Mouse (Mus musculus) megakaryocyte-erythroid progenitor cell, adult 5-6 weeks (primary cell): ENCODE data around the gene Dcaf17. TPM values are rescaled to one million over a fixed set of nuclear protein-coding genes. Genes with fewer than 3 reads are reported as not detected.
A peak's percentile ranks its signal among the peaks of the same experiment; 100 is the strongest.

ENCODE experiments used
- ATAC-seq: replicated peaks from 2 replicates; pipeline ENCODE4 v1.8.0; 2016; ENCODE audit warnings: mild to moderate bottlenecking, inconsistent platforms; ENCODE audit not compliant: severe bottlenecking, poor library complexity, low FRiP score, low TSS enrichment
- total RNA-seq, 2 experiments: library from RNA; stranded (forward) in 1 of 2; stranded (reverse) in 1 of 2; fragments of 200-1000, 215-1000 nt in 1 of 2; fragments of >200 nt in 1 of 2; fragmentation: Nextera tagmentation in 1 of 2; gene quantifications; 2 replicates each; pipeline ENCODE4 v1.2.3; 2014 to 2017

Gene Dcaf17
- 13.9 and 19.9 TPM in 2 replicates for total RNA-seq (2014; fragmentation: Nextera tagmentation)
- 10.8 and 14.7 TPM in 2 replicates for total RNA-seq (2017)

GRCm38 (mm10) chr2:71055300-71056114 is at the start of gene Dcaf17, which contains the start of gene Mettl8:
Dcaf17 (plus strand) TSS chr2:71055328.
Mettl8 (minus strand) TSS chr2:71055583.
- ATAC-seq: peak; percentile 97

DNA sequence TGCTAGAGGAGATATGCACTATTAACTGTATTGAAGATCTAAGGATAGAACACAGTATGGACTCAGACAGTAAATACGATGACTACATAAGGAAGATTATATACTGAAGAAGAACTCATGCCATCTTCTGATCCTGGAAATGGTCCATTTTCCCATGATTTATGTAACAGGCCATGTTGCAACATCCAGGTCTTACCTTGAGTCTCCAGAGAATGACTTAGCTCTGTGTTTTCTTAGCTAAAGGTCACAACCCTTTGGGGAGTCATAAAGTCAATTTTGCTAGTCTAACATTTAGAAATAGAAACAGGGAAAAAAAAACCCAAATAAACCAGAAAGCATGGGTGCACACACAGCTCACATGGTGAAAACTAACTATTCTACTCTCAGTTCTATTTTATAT is 43.3 kb upstream of the Dcaf17 start:
- no peak for ATAC-seq

DNA sequence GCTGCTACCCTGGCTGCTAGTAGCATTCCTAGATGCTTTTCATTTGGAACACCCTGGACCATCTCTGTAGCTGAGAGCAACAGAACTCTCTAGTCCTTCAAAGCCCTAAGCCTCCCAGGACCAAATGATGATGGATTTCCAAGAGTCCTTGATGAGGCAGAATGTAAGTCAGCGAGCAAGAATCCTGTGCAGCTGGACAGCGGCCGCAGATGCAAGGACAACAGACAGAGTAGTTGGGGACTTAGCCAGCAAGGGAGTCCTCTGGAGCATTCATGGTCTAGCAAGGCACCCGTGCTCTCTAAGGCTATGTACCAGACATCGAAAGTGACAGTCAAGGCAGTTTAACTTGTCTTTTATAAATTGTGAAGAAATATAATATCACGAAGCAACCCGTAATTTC is 41.6 kb upstream of the Dcaf17 start:
- ATAC-seq: no peak

DNA sequence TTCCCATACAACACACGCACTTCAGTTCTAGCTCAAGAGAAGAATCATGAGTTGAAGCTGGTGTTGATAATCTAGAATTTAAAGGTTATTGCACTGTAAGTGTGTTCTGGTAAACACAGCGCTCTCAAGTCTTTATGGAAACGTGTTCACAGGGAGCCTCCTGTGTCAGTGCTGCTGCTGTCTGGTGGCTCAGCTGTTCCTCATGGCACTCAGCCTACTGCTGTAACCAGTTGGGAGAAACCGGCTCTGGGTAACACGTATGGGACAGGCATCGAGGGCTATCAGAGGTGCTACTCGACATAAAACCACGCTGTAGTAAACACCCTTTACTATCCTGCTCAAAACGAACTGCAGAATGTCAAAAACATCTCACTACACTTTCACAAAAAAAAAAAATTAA is 35.9 kb upstream of the Dcaf17 start:
- no peak for ATAC-seq

GRCm38 (mm10) chr2:71019704-71020375 is 35.3 kb upstream of the Dcaf17 start:
- peak; percentile 52 for ATAC-seq

GRCm38 (mm10) chr2:71020674-71021073 is 34.5 kb upstream of the Dcaf17 start:
- ATAC-seq: no peak

GRCm38 (mm10) chr2:71022991-71023390 is 32.1 kb upstream of the Dcaf17 start:
- no peak for ATAC-seq

GRCm38 (mm10) chr2:71023986-71024385 is 31.1 kb upstream of the Dcaf17 start:
- no peak for ATAC-seq

DNA sequence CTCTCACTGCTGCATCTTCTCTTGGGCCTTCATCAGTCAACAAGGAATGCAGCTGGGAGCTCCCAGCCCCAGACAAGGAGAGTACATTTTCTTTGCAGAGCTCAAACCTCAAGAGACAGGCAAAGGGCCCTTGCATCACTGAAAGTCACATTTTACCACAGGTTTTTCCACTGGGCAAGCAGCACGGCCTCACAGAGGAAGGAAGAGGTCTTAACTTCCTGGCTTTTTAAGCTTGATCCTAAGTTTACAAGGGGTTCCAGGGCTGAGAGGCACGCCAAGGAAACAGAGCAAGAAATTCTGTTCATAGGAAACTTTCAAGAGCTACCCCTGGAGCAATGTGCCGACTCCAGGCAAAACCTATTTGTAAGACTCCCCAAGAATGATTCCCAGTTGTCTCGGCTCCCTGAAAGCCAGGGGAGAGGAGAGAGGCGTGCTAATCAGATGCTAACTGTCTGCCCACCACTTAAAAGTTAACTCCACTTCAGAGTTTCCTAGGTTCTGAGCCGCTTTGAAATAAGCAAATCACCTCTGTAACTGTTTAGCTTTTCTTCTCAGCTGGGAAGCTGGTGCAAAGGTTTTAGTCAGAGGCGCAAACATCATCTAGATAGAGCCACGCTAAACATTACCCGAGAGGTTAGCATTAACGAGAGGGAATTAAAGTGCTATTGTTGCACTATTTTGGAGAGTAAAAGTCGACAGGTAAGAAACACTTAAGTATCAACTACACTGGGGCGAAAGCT is 29.4 kb upstream of the Dcaf17 start:
- ATAC-seq: no peak

GRCm38 (mm10) chr2:71026787-71027186 is 28.3 kb upstream of the Dcaf17 start:
- peak; percentile 48; the same call in 1 of the 2 replicates for ATAC-seq

GRCm38 (mm10) chr2:71027631-71028030 is 27.5 kb upstream of the Dcaf17 start:
- no peak for ATAC-seq

GRCm38 (mm10) chr2:71030663-71031062 is 24.5 kb upstream of the Dcaf17 start:
- ATAC-seq: no peak

DNA sequence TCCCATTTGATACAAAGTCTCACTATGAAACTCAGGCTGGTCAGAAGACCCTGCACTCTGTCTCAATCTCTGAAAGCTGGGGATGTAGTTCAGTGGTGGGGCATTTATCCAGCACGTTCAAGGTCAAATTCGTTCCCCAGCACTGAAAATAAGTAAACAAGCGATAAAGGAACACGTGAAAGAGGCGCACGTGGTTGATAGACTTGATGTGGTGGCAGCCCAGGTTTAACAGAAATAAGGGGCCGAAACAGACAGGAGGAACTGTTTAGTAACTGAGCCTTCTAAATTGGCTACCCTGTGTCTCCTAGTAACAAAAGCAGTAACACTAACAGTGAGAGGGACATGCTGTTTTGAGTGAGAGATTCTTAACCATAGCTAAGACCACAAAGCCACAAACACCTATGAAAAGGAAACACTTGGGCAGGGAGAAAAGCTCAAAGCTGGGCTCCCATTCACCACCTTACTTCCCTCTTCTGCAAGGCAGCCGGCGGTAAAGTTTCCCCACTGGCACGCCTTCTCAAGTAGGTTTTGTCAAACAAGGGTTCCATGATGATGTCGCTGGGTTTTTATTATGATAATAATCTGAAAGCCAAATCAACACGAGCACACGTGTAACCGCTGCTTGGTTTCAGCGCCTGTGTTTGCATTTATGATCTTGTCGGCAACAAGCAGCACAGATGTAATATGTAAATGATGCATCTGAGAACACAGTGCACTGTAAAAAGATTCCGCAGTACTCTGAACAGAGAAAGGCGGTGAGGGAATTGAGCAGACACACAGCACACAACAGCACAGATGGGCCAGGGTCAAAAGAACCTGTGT is 22.9 kb upstream of the Dcaf17 start:
- ATAC-seq: peak; percentile 58

DNA sequence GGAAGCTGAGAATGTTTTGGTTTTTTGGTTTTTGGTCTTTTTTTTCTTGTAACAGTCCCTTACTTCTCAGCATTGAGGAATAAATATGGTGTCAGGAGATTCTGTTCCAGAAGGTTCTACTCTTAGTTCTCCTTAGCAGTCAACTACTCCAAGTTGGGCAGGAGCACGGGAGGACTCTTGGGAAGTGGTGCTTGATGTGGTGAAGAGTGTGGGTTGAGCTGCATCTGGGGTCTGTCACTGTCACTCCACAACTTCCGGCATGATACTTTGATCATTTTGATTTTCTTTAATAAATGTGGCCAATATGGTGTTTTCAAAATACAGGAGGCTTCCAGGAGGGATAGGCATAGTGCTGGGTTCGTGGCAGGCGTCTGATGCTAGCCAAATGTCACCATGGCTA is 22.1 kb upstream of the Dcaf17 start:
- ATAC-seq: no peak

DNA sequence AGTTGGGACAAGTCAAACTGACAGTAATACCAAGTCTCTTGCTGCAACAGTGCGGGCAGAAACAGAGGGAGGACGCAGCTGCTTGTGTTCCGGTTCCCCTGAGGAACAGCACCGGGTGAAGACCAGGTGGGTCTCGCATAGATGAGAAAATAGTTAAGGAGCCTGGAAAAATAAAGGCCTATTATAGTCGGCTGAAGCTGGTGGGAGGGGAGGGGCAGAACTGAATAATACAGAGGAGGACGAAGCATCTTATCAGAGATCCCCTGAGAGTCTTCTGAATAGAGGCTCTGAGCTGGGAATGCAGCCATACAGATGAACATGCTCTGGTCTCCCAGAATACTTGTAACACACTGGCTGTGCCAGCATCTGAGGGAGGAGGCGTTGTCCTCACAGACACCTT is 21.1 kb upstream of the Dcaf17 start:
- peak; percentile 51; the same call in 1 of the 2 replicates for ATAC-seq

- ATAC-seq: no peak
These were observed 17.7 kb upstream of the Dcaf17 start for GRCm38 (mm10) chr2:71037447-71037846.

- peak; percentile 69; the same call in 1 of the 2 replicates for ATAC-seq
These were observed 15.5 kb upstream of the Dcaf17 start for GRCm38 (mm10) chr2:71039522-71040121.

DNA sequence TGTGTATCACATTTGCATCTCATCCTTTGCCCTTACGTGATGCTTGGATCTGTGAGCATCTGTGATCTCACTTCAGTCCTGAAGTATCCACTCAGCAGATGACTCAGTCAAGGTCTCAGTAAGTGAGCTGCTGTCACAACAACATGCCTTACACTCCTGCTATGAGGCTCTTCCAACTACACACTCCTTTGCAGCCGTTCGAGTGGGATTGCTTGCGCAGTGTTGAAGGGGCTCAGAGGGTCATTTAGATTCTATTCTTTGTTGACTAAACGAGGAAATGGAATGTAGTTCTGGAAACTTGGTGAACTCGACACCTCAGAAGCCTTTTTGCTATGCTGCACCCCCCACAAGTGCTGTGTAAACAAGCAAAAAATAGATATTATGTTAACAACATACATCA is 9.0 kb upstream of the Dcaf17 start:
- ATAC-seq: no peak
